In the genomic region with DNA sequence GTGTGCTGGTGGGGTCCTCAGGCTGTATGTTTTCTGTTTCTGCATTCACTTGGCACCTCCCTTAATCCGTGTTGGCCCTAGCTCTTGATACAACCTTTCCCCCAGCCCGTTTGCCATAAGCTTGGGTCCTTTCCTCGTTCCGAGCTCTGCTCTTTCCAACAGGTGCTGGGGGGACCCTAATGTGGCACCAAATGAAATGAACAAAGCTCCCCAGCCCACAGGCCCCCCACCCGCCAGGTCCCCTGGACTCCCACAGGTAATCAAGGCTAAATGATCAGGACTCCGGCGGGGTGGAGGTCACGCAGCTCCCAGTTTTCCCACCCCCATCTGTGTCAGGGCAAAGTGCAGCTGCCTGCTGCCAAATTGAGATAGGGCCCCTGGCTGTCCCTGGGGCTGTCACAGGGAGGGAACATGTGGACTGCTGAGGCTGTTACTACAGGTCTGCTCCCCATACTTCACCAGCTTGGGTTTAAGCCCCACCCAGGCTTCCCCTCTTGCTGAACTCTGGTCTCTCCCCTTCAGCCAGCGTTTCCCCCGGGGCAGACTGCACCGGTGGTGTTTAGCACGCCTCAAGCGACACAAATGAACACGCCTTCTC, we compare ENCODE assay signal across 8 mouse cellular contexts. TPM values are rescaled to one million over a fixed set of nuclear protein-coding genes. Genes with fewer than 3 reads are reported as not detected.
DNase-seq lines count a peak whose midpoint lies in the region; ATAC-seq and TF ChIP-seq lines count a peak whose summit lies in the region.

No protein-coding gene starts in this region.

- no peak for TF ChIP-seq POLR2A in brain, embryonic 14.5 days (IDR thresholded peaks at IDR 0.05; ENCODE audit: borderline replicate concordance, extremely low read depth, insufficient read depth, insufficient read length, poor library complexity, severe bottlenecking)

- peak; percentile 33 for ATAC-seq in granulocyte monocyte progenitor cell, adult 5-6 weeks (replicated peaks; ENCODE audit: poor library complexity, severe bottlenecking)
- peak; percentile 76 for ATAC-seq in megakaryocyte-erythroid progenitor cell, adult 5-6 weeks (replicated peaks; ENCODE audit: low FRiP score, low TSS enrichment, poor library complexity, severe bottlenecking)

- TF ChIP-seq CTCF in brain, embryonic 14.5 days (IDR thresholded peaks at IDR 0.05; ENCODE audit: borderline replicate concordance, extremely low read depth, insufficient read depth, insufficient read length): no peak

- peak; percentile 12 for DNase-seq in gastrocnemius, postnatal 10 days
- no peak for DNase-seq in gastrocnemius, adult 8-10 months (ENCODE audit: low spot score in 2 of 2)
- peak; percentile 2 for DNase-seq in brain, embryonic 14.5 days (ENCODE audit: low read depth)
- DNase-seq in kidney, adult 9 months: peak; percentile 80
- DNase-seq in testis, postnatal 10 days (ENCODE audit: low spot score): peak; percentile 52
- no peak for DNase-seq in right cerebral cortex, adult 2 months (ENCODE audit: low spot score in 2 of 2)

RNA-seq across cellular contexts. Expression of a gene that starts 5.7 kb away (rescaled TPM):
- 100 to 1,000 TPM; 324 to 334 TPM for total RNA-seq in gastrocnemius, postnatal 10 days (2021)
- total RNA-seq in gastrocnemius, adult 8-10 months (2022): 100 to 1,000 TPM; 448 to 476 (median 451) TPM
- polyA plus RNA-seq in brain, embryonic 14.5 days (2012; rRNA removed): 231 and 269 TPM in 2 replicates
- total RNA-seq in granulocyte monocyte progenitor cell, adult 5-6 weeks (2014; fragmentation: Nextera tagmentation): 242 and 249 TPM in 2 replicates
- total RNA-seq in granulocyte monocyte progenitor cell, adult 5-6 weeks (2017): 312 and 346 TPM in 2 replicates
- 287 and 336 TPM in 2 replicates for total RNA-seq in megakaryocyte-erythroid progenitor cell, adult 5-6 weeks (2014; fragmentation: Nextera tagmentation)
- 332 and 405 TPM in 2 replicates for total RNA-seq in megakaryocyte-erythroid progenitor cell, adult 5-6 weeks (2017)

RNA-seq across cellular contexts. Expression of a gene that starts 19.2 kb away (rescaled TPM):
- total RNA-seq in gastrocnemius, postnatal 10 days (2021): 10 to 100 TPM; 28.0 to 29.8 TPM
- 10 to 100 TPM; 48.8 to 74.6 (median 59.1) TPM for total RNA-seq in gastrocnemius, adult 8-10 months (2022)
- 53.5 and 74.8 TPM in 2 replicates for polyA plus RNA-seq in brain, embryonic 14.5 days (2012; rRNA removed)
- 1.6 TPM in 1 of 2 replicates, not detected in the other for total RNA-seq in granulocyte monocyte progenitor cell, adult 5-6 weeks (2014; fragmentation: Nextera tagmentation)
- total RNA-seq in granulocyte monocyte progenitor cell, adult 5-6 weeks (2017): 0.43 TPM in 1 of 2 replicates, not detected in the other
- not detected in 2 replicates for total RNA-seq in megakaryocyte-erythroid progenitor cell, adult 5-6 weeks (2014; fragmentation: Nextera tagmentation)
- total RNA-seq in megakaryocyte-erythroid progenitor cell, adult 5-6 weeks (2017): 0.85 TPM in 1 of 2 replicates, not detected in the other

RNA-seq across cellular contexts. Expression of a gene that starts 22.4 kb away (rescaled TPM):
- 100 to 1,000 TPM; 175 to 178 TPM for total RNA-seq in gastrocnemius, postnatal 10 days (2021)
- total RNA-seq in gastrocnemius, adult 8-10 months (2022): 100 to 1,000 TPM; 253 to 300 (median 286) TPM
- 215 and 226 TPM in 2 replicates for polyA plus RNA-seq in brain, embryonic 14.5 days (2012; rRNA removed)
- total RNA-seq in granulocyte monocyte progenitor cell, adult 5-6 weeks (2014; fragmentation: Nextera tagmentation): 144 and 149 TPM in 2 replicates
- total RNA-seq in granulocyte monocyte progenitor cell, adult 5-6 weeks (2017): 215 and 220 TPM in 2 replicates
- 234 and 246 TPM in 2 replicates for total RNA-seq in megakaryocyte-erythroid progenitor cell, adult 5-6 weeks (2014; fragmentation: Nextera tagmentation)
- 233 and 271 TPM in 2 replicates for total RNA-seq in megakaryocyte-erythroid progenitor cell, adult 5-6 weeks (2017)

RNA-seq across cellular contexts. Expression of a gene that starts 43.7 kb away (rescaled TPM):
- total RNA-seq in gastrocnemius, postnatal 10 days (2021): 10 to 100 TPM; 11.6 to 13.5 TPM
- 10 to 100 TPM in 2 of 4 experiments, 1 to 10 TPM in 2; 7.5 to 10.5 (median 9.9) TPM for total RNA-seq in gastrocnemius, adult 8-10 months (2022)
- 51.9 and 66.5 TPM in 2 replicates for polyA plus RNA-seq in brain, embryonic 14.5 days (2012; rRNA removed)
- 62.4 and 81.5 TPM in 2 replicates for total RNA-seq in granulocyte monocyte progenitor cell, adult 5-6 weeks (2014; fragmentation: Nextera tagmentation)
- 61.8 and 91.6 TPM in 2 replicates for total RNA-seq in granulocyte monocyte progenitor cell, adult 5-6 weeks (2017)
- total RNA-seq in megakaryocyte-erythroid progenitor cell, adult 5-6 weeks (2014; fragmentation: Nextera tagmentation): 81.4 and 97.1 TPM in 2 replicates
- total RNA-seq in megakaryocyte-erythroid progenitor cell, adult 5-6 weeks (2017): 103 and 142 TPM in 2 replicates

RNA-seq across cellular contexts. Expression of a gene that starts 43.7 kb away (rescaled TPM):
- 1 to 10 TPM; 2.3 to 3.2 TPM for total RNA-seq in gastrocnemius, postnatal 10 days (2021)
- total RNA-seq in gastrocnemius, adult 8-10 months (2022): 1 to 10 TPM in 2 of 4 experiments, under 1 TPM in 2; 0.68 to 1.2 (median 1.1) TPM
- polyA plus RNA-seq in brain, embryonic 14.5 days (2012; rRNA removed): 80.4 and 100 TPM in 2 replicates
- 2.6 and 6.0 TPM in 2 replicates for total RNA-seq in granulocyte monocyte progenitor cell, adult 5-6 weeks (2014; fragmentation: Nextera tagmentation)
- 1.9 and 3.8 TPM in 2 replicates for total RNA-seq in granulocyte monocyte progenitor cell, adult 5-6 weeks (2017)
- total RNA-seq in megakaryocyte-erythroid progenitor cell, adult 5-6 weeks (2014; fragmentation: Nextera tagmentation): 16.7 and 29.1 TPM in 2 replicates
- 4.9 and 8.0 TPM in 2 replicates for total RNA-seq in megakaryocyte-erythroid progenitor cell, adult 5-6 weeks (2017)

Comparison
In these comparisons a context has a peak if more than half of its experiments do, and no peak if none do; other contexts are left out.
1. DNase-seq: peak in gastrocnemius, postnatal 10 days (single experiment), brain, embryonic 14.5 days (single experiment), kidney, adult 9 months (single experiment) and testis, postnatal 10 days (single experiment); none in gastrocnemius, adult 8-10 months (0 of 2) and right cerebral cortex, adult 2 months (0 of 2).
2. RNA of a gene that starts 19.2 kb away (total RNA-seq): 48.8 to 74.6 TPM in gastrocnemius, adult 8-10 months and 28.0 to 29.8 TPM in gastrocnemius, postnatal 10 days; 0.85 TPM in megakaryocyte-erythroid progenitor cell, adult 5-6 weeks and 0.43 to 1.6 TPM in granulocyte monocyte progenitor cell, adult 5-6 weeks; every median in the first group is over 10 times any median in the second.